Mouse (Mus musculus): ENCODE results near the gene Ppp4r2. TPM values are rescaled to one million over a fixed set of nuclear protein-coding genes. Genes with fewer than 3 reads are reported as not detected.

Ppp4r2 gene
- polyA plus RNA-seq, 1 experiment = 8.3 TPM

GRCm38 (mm10) chr6:100882381-100883213, 49.2 kb downstream of the Ppp4r2 start:
- Histone ChIP-seq H3K27ac (ENCODE audit: insufficient read depth, low read depth, low read length) (no peak overlapping the region), H3K4me3 (ENCODE audit: low read depth, low read length) (no peak overlapping the region), H3K4me1 (ENCODE audit: control insufficient read depth, insufficient read depth, insufficient read length, low read length) (peaks cover 2% of the 10 kb centered on the region; the same call in 1 of the 2 replicates), H3K36me3 (ENCODE audit: control insufficient read depth, insufficient read depth, low read length) (no peaks in the 10 kb centered on the region), H3K27me3 (ENCODE audit: control insufficient read depth, insufficient read depth, low read length) (no peaks in the 10 kb centered on the region)
- WGBS = 9% methylated on average over 15 of the region's 15 CpGs
- peak; percentile 99; the same call in 1 of the 2 replicates for TF ChIP-seq CTCF (IDR thresholded peaks at IDR 0.05; ENCODE audit: extremely low read depth, insufficient read length, insufficient replicate concordance, low read depth, low read length)
- TF ChIP-seq POLR2A (IDR thresholded peaks at IDR 0.05; ENCODE audit: low read depth, low read length) = no peak

DNA sequence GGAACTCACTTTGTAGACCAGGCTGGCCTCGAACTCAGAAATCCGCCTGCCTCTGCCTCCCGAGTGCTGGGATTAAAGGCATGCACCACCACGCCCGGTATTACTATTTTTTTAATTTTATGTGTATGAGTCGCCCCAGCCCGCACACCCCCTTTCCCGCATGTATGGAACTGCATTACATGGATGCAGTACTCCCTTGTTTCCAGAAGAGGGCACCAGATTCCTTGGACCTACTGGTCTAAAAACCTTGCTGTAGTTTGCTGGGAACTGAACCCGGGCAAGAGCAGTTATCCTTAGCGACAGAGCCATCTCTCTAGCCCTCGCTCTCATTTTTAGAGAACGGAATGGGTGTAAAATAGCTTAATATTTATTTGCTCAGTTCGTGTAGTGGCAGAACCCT, 49.8 kb downstream of the Ppp4r2 start:
- Histone ChIP-seq H3K4me1 (ENCODE audit: control insufficient read depth, insufficient read depth, insufficient read length, low read length) (peaks cover 2% of the 10 kb centered on the region; the same call in 1 of the 2 replicates), H3K27me3 (ENCODE audit: control insufficient read depth, insufficient read depth, low read length) (no peaks in the 10 kb centered on the region), H3K27ac (ENCODE audit: insufficient read depth, low read depth, low read length) (no peak overlapping the region), H3K4me3 (ENCODE audit: low read depth, low read length) (no peak overlapping the region), H3K36me3 (ENCODE audit: control insufficient read depth, insufficient read depth, low read length) (no peaks in the 10 kb centered on the region)
- WGBS = 51% methylated on average over 13 of the region's 13 CpGs
- no peak for TF ChIP-seq POLR2A (IDR thresholded peaks at IDR 0.05; ENCODE audit: low read depth, low read length)
- peak; percentile 41; the same call in 1 of the 2 replicates for TF ChIP-seq CTCF (IDR thresholded peaks at IDR 0.05; ENCODE audit: extremely low read depth, insufficient read length, insufficient replicate concordance, low read depth, low read length)

DNA sequence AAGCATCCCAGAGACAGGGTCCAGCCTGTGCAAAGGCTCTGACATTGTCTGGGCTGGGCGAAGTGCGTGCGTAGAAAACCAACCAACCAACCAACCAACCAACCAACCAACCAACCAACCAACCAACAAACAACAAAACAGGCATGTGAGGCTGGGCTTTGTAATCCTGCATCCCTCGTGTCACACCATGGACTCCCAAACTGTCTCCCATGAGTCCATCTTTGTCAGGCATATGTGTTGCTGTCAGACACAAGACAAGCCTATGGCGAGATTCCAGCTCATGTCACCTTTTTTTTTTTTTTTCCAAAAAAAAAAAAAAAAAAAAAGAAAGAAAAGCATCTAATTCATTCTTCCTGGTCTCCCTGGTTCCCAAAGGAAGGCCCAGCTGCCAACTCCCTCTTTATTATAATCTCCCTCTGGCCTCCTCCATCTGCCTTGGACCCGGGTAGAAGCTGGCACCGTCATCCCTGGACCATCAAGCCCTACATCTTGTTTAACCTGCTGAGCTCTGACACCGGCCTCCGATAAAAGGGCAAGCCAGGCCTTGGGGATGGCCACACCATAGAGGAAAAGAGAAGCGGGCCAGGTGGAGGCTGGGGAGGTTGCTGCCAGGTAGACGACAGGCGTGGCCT, 51.3 kb downstream of the Ppp4r2 start:
- no peak for TF ChIP-seq POLR2A (IDR thresholded peaks at IDR 0.05; ENCODE audit: low read depth, low read length)
- no peak for TF ChIP-seq CTCF (IDR thresholded peaks at IDR 0.05; ENCODE audit: extremely low read depth, insufficient read length, insufficient replicate concordance, low read depth, low read length)
- 76% methylated on average over 12 of the region's 12 CpGs for WGBS
- no peak overlapping the region for H3K4me3 ChIP-seq (ENCODE audit: low read depth, low read length)
- H3K4me1 ChIP-seq (ENCODE audit: control insufficient read depth, insufficient read depth, insufficient read length, low read length) = peaks cover under 1% of the 10 kb centered on the region; the same call in 1 of the 2 replicates
- no peaks in the 10 kb centered on the region for H3K36me3 ChIP-seq (ENCODE audit: control insufficient read depth, insufficient read depth, low read length)
- H3K27ac ChIP-seq (ENCODE audit: insufficient read depth, low read depth, low read length) = no peak overlapping the region
- no peaks in the 10 kb centered on the region for H3K27me3 ChIP-seq (ENCODE audit: control insufficient read depth, insufficient read depth, low read length)

GRCm38 (mm10) chr6:100885376-100885775, 52.0 kb downstream of the Ppp4r2 start:
- Histone ChIP-seq H3K36me3 (ENCODE audit: control insufficient read depth, insufficient read depth, low read length) (no peaks in the 10 kb centered on the region), H3K4me1 (ENCODE audit: control insufficient read depth, insufficient read depth, insufficient read length, low read length) (no peaks in the 10 kb centered on the region), H3K4me3 (ENCODE audit: low read depth, low read length) (no peak overlapping the region), H3K27me3 (ENCODE audit: control insufficient read depth, insufficient read depth, low read length) (no peaks in the 10 kb centered on the region), H3K27ac (ENCODE audit: insufficient read depth, low read depth, low read length) (no peak overlapping the region)
- TF ChIP-seq POLR2A (IDR thresholded peaks at IDR 0.05; ENCODE audit: low read depth, low read length) (no peak), CTCF (IDR thresholded peaks at IDR 0.05; ENCODE audit: extremely low read depth, insufficient read length, insufficient replicate concordance, low read depth, low read length) (no peak)
- WGBS = 58% methylated on average over 7 of the region's 7 CpGs

- Histone ChIP-seq H3K4me1 (ENCODE audit: control insufficient read depth, insufficient read depth, insufficient read length, low read length) (no peaks in the 10 kb centered on the region), H3K27me3 (ENCODE audit: control insufficient read depth, insufficient read depth, low read length) (no peaks in the 10 kb centered on the region), H3K4me3 (ENCODE audit: low read depth, low read length) (no peak overlapping the region), H3K27ac (ENCODE audit: insufficient read depth, low read depth, low read length) (no peak overlapping the region), H3K36me3 (ENCODE audit: control insufficient read depth, insufficient read depth, low read length) (no peaks in the 10 kb centered on the region)
- no peak for TF ChIP-seq POLR2A (IDR thresholded peaks at IDR 0.05; ENCODE audit: low read depth, low read length)
- TF ChIP-seq CTCF (IDR thresholded peaks at IDR 0.05; ENCODE audit: extremely low read depth, insufficient read length, insufficient replicate concordance, low read depth, low read length) = no peak
- WGBS = 75% methylated on average over 9 of the region's 9 CpGs
Measured at GRCm38 (mm10) chr6:100887012-100887411, 53.6 kb downstream of the Ppp4r2 start.

- 84% methylated on average over 6 of the region's 6 CpGs for WGBS
- H3K27me3 ChIP-seq (ENCODE audit: control insufficient read depth, insufficient read depth, low read length) = no peaks in the 10 kb centered on the region
Measured at GRCm38 (mm10) chr6:100889340-100889739, 55.9 kb downstream of the Ppp4r2 start.

GRCm38 (mm10) chr6:100892489-100892888, 59.1 kb downstream of the Ppp4r2 start:
- H3K4me1 ChIP-seq (ENCODE audit: control insufficient read depth, insufficient read depth, insufficient read length, low read length) = no peaks in the 10 kb centered on the region
- no peak overlapping the region for H3K4me3 ChIP-seq (ENCODE audit: low read depth, low read length)
- no peaks in the 10 kb centered on the region for H3K36me3 ChIP-seq (ENCODE audit: control insufficient read depth, insufficient read depth, low read length)
- no peak for TF ChIP-seq CTCF (IDR thresholded peaks at IDR 0.05; ENCODE audit: extremely low read depth, insufficient read length, insufficient replicate concordance, low read depth, low read length)
- TF ChIP-seq POLR2A (IDR thresholded peaks at IDR 0.05; ENCODE audit: low read depth, low read length) = no peak
- H3K27me3 ChIP-seq (ENCODE audit: control insufficient read depth, insufficient read depth, low read length) = no peaks in the 10 kb centered on the region
- WGBS = 57% methylated on average over 4 of the region's 4 CpGs
- no peak overlapping the region for H3K27ac ChIP-seq (ENCODE audit: insufficient read depth, low read depth, low read length)

More at GRCm38 (mm10) chr6:100889340-100889739, 55.9 kb downstream of the Ppp4r2 start:
- no peak overlapping the region for H3K27ac ChIP-seq (ENCODE audit: insufficient read depth, low read depth, low read length)
- no peak overlapping the region for H3K4me3 ChIP-seq (ENCODE audit: low read depth, low read length)
- no peaks in the 10 kb centered on the region for H3K36me3 ChIP-seq (ENCODE audit: control insufficient read depth, insufficient read depth, low read length)
- no peak for TF ChIP-seq POLR2A (IDR thresholded peaks at IDR 0.05; ENCODE audit: low read depth, low read length)
- TF ChIP-seq CTCF (IDR thresholded peaks at IDR 0.05; ENCODE audit: extremely low read depth, insufficient read length, insufficient replicate concordance, low read depth, low read length) = no peak
- no peaks in the 10 kb centered on the region for H3K4me1 ChIP-seq (ENCODE audit: control insufficient read depth, insufficient read depth, insufficient read length, low read length)
